Mouse (Mus musculus) heart, embryonic 12.5 days (tissue): ENCODE results near the gene Tmem89. TPM values are rescaled to one million over a fixed set of nuclear protein-coding genes. Genes with fewer than 3 reads are reported as not detected.

Experiments
- ATAC-seq: fragments of 200-750 bp; cut with Nextera tagmentation; 2 replicates; pipeline ENCODE4 v1.8.0; 2017; ENCODE audit warnings: moderate TSS enrichment, moderate library complexity; ENCODE audit not compliant: insufficient number of reproducible peaks, low FRiP score
- H3K27ac ChIP-seq: fragments of 300-500 bp; sonication (generic); 2 replicates; pipeline ENCODE4 v1.5.1; 2016; ENCODE audit warnings: mild to moderate bottlenecking, moderate library complexity; ENCODE audit not compliant: poor library complexity, severe bottlenecking
- H3K27me3 ChIP-seq: fragments of 300-500 bp; sonication (generic); replicated peaks from 2 replicates; pipeline ENCODE4 v1.6.1; 2016; ENCODE audit warnings: mild to moderate bottlenecking, moderate library complexity
- H3K36me3 ChIP-seq: fragments of 300-500 bp; sonication (generic); 2 replicates; pipeline ENCODE4 v1.6.1; 2016; ENCODE audit warnings: mild to moderate bottlenecking, moderate library complexity
- H3K4me1 ChIP-seq: fragments of 300-500 bp; sonication (generic); replicated peaks from 2 replicates; pipeline ENCODE4 v1.6.1; 2016; ENCODE audit warnings: mild to moderate bottlenecking
- H3K4me2 ChIP-seq: fragments of 300-500 bp; sonication (generic); 2 replicates; pipeline ENCODE4 v1.6.1; 2016; ENCODE audit warnings: mild to moderate bottlenecking, moderate library complexity
- H3K4me3 ChIP-seq: fragments of 300-500 bp; sonication (generic); 2 replicates; pipeline ENCODE4 v1.5.1; 2016; ENCODE audit warnings: mild to moderate bottlenecking
- H3K9ac ChIP-seq: fragments of 300-500 bp; sonication (generic); 2 replicates; pipeline ENCODE4 v1.6.1; 2016; ENCODE audit warnings: mild to moderate bottlenecking, moderate library complexity
- H3K9me3 ChIP-seq: fragments of 300-500 bp; sonication (generic); replicated peaks from 2 replicates; pipeline ENCODE4 v1.6.1; 2016; ENCODE audit warnings: mild to moderate bottlenecking, moderate library complexity
- WGBS: fragments of 180-500 bp; shearing (Covaris S2); methylation state at CpG from one replicate; pipeline ENCODE4 v1.1.7; 2016; 5-methylcytosine and 5-hydroxymethylcytosine counted together
- polyA plus RNA-seq: library from polyadenylated mRNA; unstranded; fragments of >200 nt; fragmentation: Nextera tagmentation; extraction: Ambion mirVana; gene quantifications from 2 replicates; pipeline ENCODE4 v1.2.1, GENCODE M21; 2016

Gene Tmem89
- not detected in 2 replicates for polyA plus RNA-seq

GRCm38 (mm10) chr9:108914491-108914890, at the start of gene Tmem89:
TSS of gene Tmem89 (plus strand) at chr9:108914619.
- Histone ChIP-seq H3K36me3 (no peaks in the 10 kb centered on the region), H3K9me3 (no peaks in the 10 kb centered on the region), H3K27ac (no peak within 1 kb of the TSS), H3K4me1 (no peaks in the 10 kb centered on the region), H3K9ac (no peak within 1 kb of the TSS), H3K4me2 (no peak within 1 kb of the TSS), H3K4me3 (no peak within 1 kb of the TSS), H3K27me3 (no peaks in the 10 kb centered on the region)
- WGBS, result 73% methylated on average over 6 of the region's 6 CpGs
- ATAC-seq, result no peak

GRCm38 (mm10) chr9:108912308-108912707, 2.1 kb upstream of the Tmem89 start:
- no peak for ATAC-seq

GRCm38 (mm10) chr9:108913161-108913560, 1.3 kb upstream of the Tmem89 start:
- Histone ChIP-seq H3K9me3 (no peaks in the 10 kb centered on the region), H3K27me3 (no peaks in the 10 kb centered on the region), H3K36me3 (no peaks in the 10 kb centered on the region), H3K27ac (no peak overlapping the region), H3K4me2 (no peak overlapping the region), H3K4me3 (no peak overlapping the region), H3K4me1 (no peaks in the 10 kb centered on the region), H3K9ac (no peak overlapping the region)
- no peak for ATAC-seq
- 80% methylated on average over 7 of the region's 7 CpGs for WGBS

More at GRCm38 (mm10) chr9:108912308-108912707, 2.1 kb upstream of the Tmem89 start:
- Histone ChIP-seq H3K27ac (no peak overlapping the region), H3K9me3 (no peaks in the 10 kb centered on the region), H3K4me1 (no peaks in the 10 kb centered on the region), H3K36me3 (no peaks in the 10 kb centered on the region), H3K27me3 (no peaks in the 10 kb centered on the region), H3K9ac (no peak overlapping the region), H3K4me2 (no peak overlapping the region), H3K4me3 (no peak overlapping the region)
- WGBS, result 63% methylated on average over 6 of the region's 6 CpGs

GRCm38 (mm10) chr9:108913621-108914020, 798 bp upstream of the Tmem89 start:
- Histone ChIP-seq H3K27me3 (no peaks in the 10 kb centered on the region), H3K4me1 (no peaks in the 10 kb centered on the region), H3K4me3 (no peak overlapping the region), H3K9ac (no peak overlapping the region), H3K4me2 (no peak overlapping the region), H3K27ac (no peak overlapping the region), H3K9me3 (no peaks in the 10 kb centered on the region), H3K36me3 (no peaks in the 10 kb centered on the region)
- ATAC-seq, result no peak
- 77% methylated on average over 10 of the region's 10 CpGs for WGBS

- peaks cover 32% of the 10 kb centered on the region for H3K27me3 ChIP-seq
- no peaks in the 10 kb centered on the region for H3K9me3 ChIP-seq
- no peaks in the 10 kb centered on the region for H3K36me3 ChIP-seq
- H3K4me2 ChIP-seq, result no peak overlapping the region
- no peaks in the 10 kb centered on the region for H3K4me1 ChIP-seq
- 67% methylated on average over 8 of the region's 8 CpGs for WGBS
- no peak overlapping the region for H3K9ac ChIP-seq
- no peak overlapping the region for H3K4me3 ChIP-seq
- ATAC-seq, result no peak
- H3K27ac ChIP-seq, result no peak overlapping the region
Observed at GRCm38 (mm10) chr9:108925897-108926296, 11.5 kb downstream of the Tmem89 start.

- WGBS, result 71% methylated on average over 3 of the region's 3 CpGs
- Histone ChIP-seq H3K36me3 (no peaks in the 10 kb centered on the region), H3K4me2 (no peak overlapping the region), H3K4me3 (no peak overlapping the region), H3K9ac (no peak overlapping the region), H3K9me3 (no peaks in the 10 kb centered on the region), H3K4me1 (no peaks in the 10 kb centered on the region), H3K27ac (no peak overlapping the region), H3K27me3 (peaks cover 31% of the 10 kb centered on the region)
- ATAC-seq, result no peak
Observed at GRCm38 (mm10) chr9:108928424-108928823, 14.0 kb downstream of the Tmem89 start.

GRCm38 (mm10) chr9:108935991-108936390, 21.6 kb downstream of the Tmem89 start:
- Histone ChIP-seq H3K27me3 (no peaks in the 10 kb centered on the region), H3K4me1 (peaks cover 5% of the 10 kb centered on the region), H3K9me3 (no peaks in the 10 kb centered on the region), H3K9ac (no peak overlapping the region), H3K4me2 (peak overlapping the region; percentile 54), H3K36me3 (peaks cover 30% of the 10 kb centered on the region), H3K4me3 (peak overlapping the region; percentile 98; the same call in 1 of the 2 replicates), H3K27ac (no peak overlapping the region)
- ATAC-seq, result 0 out of 2 replicates have a peak, but pooled peaks have one; percentile 12
- 10% methylated on average over 3 of the region's 3 CpGs for WGBS

- peak; percentile 85 for ATAC-seq
- Histone ChIP-seq H3K4me1 (peaks cover 5% of the 10 kb centered on the region), H3K9ac (peak within 1 kb of the TSS; percentile 98), H3K9me3 (no peaks in the 10 kb centered on the region), H3K4me3 (peak within 1 kb of the TSS; percentile 98), H3K27ac (peak within 1 kb of the TSS; percentile 87), H3K36me3 (peaks cover 37% of the 10 kb centered on the region), H3K4me2 (peak within 1 kb of the TSS; percentile 78), H3K27me3 (no peaks in the 10 kb centered on the region)
- WGBS, result under 1% methylated on average over 58 of the region's 58 CpGs
Observed at GRCm38 (mm10) chr9:108936418-108937364, 22.3 kb downstream of the Tmem89 start, which contains the start of gene Uqcrc1. TSS of gene Uqcrc1 (plus strand) at chr9:108936633.

- 68% methylated on average over 9 of the region's 9 CpGs for WGBS
- no peak overlapping the region for H3K27ac ChIP-seq
- no peak for ATAC-seq
Observed at GRCm38 (mm10) chr9:108945111-108945510, 30.7 kb downstream of the Tmem89 start.

GRCm38 (mm10) chr9:108945608-108946007, 31.2 kb downstream of the Tmem89 start:
- 79% methylated on average over 5 of the region's 5 CpGs for whole genome bisulfite sequencing
- Histone ChIP-seq H3K4me1 (peaks cover 18% of the 10 kb centered on the region), H3K9me3 (no peaks in the 10 kb centered on the region), H3K4me3 (no peak overlapping the region), H3K27ac (no peak overlapping the region), H3K36me3 (peaks cover 95% of the 10 kb centered on the region), H3K9ac (no peak overlapping the region), H3K27me3 (no peaks in the 10 kb centered on the region), H3K4me2 (no peak overlapping the region)
- no peak for ATAC-seq

More at GRCm38 (mm10) chr9:108945111-108945510, 30.7 kb downstream of the Tmem89 start:
- Histone ChIP-seq H3K27me3 (no peaks in the 10 kb centered on the region), H3K4me3 (no peak overlapping the region), H3K9me3 (no peaks in the 10 kb centered on the region), H3K4me1 (peaks cover 17% of the 10 kb centered on the region), H3K9ac (no peak overlapping the region), H3K4me2 (no peak overlapping the region), H3K36me3 (peaks cover 95% of the 10 kb centered on the region)

GRCm38 (mm10) chr9:108949231-108949966, 35.0 kb downstream of the Tmem89 start:
- Histone ChIP-seq H3K36me3 (peaks cover 69% of the 10 kb centered on the region), H3K27me3 (peaks cover 26% of the 10 kb centered on the region), H3K27ac (peak overlapping the region; percentile 71), H3K4me1 (peaks cover 32% of the 10 kb centered on the region), H3K4me2 (no peak overlapping the region), H3K9ac (peak overlapping the region; percentile 28; the same call in 1 of the 2 replicates), H3K9me3 (no peaks in the 10 kb centered on the region), H3K4me3 (no peak overlapping the region)
- 77% methylated on average over 13 of the region's 13 CpGs for WGBS
- ATAC-seq, result peak; percentile 30; the same call in 1 of the 2 replicates
